Mouse (Mus musculus) c-Kit-negative CD71-positive TER-119-positive erythroid progenitor cells, embryonic 14.5 days (primary cell): ENCODE measurements around the gene Fam187b.
A peak's percentile ranks its signal among the peaks of the same experiment; 100 is the strongest.
"Not testable (repeated sequence)": the region's sequence is repeated elsewhere in the genome, so short reads cannot be mapped to it uniquely, and the experiment has no call there.

Source experiments
- DNase-seq: peaks from one replicate; pipeline ENCODE4 v3.0.0-alpha.2; 2013; ENCODE audit warnings: low read depth, low spot score

The Fam187b gene

DNA sequence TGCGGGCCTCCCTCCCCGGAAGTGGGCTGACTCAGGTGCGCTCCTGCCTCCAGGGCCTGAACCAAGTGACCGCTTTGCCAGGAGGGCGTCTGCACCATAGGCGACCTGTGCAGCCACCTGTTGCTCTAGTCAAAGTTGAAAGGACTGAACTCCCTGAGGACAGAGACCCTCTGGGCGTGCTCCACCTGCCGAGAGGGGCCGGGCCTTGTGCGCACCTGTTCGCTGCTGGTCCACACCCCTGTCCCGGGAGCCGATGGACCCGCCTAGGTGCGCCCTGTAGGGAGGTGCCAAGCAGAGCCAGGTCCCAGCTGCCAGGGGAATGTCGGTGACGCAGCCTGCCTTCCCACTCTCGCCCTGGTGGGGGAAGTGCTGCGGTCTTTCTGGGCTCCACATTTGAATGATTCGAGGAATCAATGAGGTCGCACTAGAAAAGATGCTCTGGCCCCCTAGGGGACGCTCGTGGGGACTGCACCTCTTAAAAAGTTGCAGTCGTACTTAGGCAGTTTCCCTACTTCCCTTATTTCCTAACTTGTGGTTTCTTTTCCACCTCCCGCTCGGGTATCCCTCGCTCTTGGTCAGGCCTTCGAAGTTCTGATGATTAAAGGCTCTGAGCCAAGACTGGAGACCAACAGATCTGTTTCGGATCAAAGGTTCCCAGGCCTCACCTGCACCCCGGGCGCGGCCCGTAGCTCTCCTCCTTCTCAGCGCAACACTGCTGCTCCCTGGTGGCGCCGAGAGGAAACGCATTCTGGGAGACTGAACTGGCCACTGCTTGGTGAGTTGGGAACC is at the start of gene Fam187b:
Gene Fam187b, plus strand, starts transcription at position 290 of the 789 bp plus-strand sequence.
- peak; percentile 62 for DNase-seq

- DNase-seq, result no peak
Observed at GRCm38 (mm10) chr7:30924071-30924470, 49.5 kb upstream of the Fam187b start.

DNA sequence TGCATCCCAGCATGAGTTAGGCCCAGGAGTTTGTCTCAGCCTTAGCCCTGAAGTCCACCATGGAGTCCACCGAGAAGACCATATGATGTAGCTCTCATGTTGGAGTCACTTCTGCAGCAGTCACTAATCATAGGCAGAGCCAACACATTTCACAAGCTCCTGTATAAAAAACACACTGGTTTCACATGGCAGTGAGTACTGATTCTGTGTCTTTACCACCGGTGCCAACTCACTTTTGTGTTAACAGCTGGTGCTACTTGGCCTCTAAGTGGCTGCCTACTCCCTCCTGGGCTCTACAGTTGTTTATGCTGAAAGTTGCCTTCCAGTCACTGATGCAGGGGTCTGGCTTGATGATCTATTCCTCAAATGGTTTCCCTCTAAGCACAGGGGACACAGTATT is 49.0 kb upstream of the Fam187b start, which contains the start of gene Hamp2:
Gene Hamp2, minus strand, starts transcription at position 101 of the 400 bp plus-strand sequence.
- DNase-seq, result not testable (repeated sequence)

GRCm38 (mm10) chr7:30935422-30936099 is 38.0 kb upstream of the Fam187b start:
- DNase-seq, result not testable (repeated sequence)

- not testable (repeated sequence) for DNase-seq
Observed at GRCm38 (mm10) chr7:30940070-30940469, 33.5 kb upstream of the Fam187b start.

DNA sequence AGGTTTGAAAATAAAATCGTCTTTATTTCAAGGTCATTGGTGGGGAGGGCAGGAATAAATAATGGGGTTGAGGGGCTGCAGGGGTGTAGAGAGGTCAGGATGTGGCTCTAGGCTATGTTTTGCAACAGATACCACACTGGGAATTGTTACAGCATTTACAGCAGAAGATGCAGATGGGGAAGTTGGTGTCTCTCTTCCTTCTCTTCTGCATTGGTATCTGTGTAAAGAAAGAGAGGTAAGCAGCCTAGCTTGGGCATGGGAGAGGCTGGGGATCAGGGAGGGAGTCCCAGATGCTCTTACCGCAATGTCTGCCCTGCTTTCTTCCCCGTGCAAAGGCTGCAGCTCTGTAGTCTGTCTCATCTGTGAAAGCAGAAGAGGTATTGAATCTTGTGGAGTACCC is 31.2 kb upstream of the Fam187b start:
- DNase-seq, result not testable (repeated sequence)

GRCm38 (mm10) chr7:30943909-30944635 is 29.5 kb upstream of the Fam187b start, which contains the start of gene Hamp:
Hamp (minus strand) TSS chr7:30944032.
- DNase-seq, result no peak

DNA sequence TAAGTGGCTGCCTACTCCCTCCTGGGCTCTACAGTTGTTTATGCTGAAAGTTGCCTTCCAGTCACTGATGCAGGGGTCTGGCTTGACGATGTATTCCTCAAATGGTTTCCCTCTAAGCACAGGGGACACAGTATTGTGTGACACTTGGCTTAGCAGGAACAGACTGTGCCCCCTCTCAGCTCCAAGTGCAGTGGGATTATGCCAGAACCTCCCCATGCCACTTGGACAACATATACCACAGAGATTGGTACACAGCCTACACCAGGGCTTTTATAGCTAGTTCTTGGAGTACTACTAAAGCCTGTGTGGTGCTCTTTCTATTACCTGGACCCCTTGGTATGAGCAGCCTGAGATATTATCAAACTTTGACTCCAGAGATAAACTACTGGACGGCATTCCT is 28.9 kb upstream of the Fam187b start:
- DNase-seq, result not testable (repeated sequence)

- not testable (repeated sequence) for DNase-seq
Observed at GRCm38 (mm10) chr7:30945466-30945865, 28.1 kb upstream of the Fam187b start.

DNA sequence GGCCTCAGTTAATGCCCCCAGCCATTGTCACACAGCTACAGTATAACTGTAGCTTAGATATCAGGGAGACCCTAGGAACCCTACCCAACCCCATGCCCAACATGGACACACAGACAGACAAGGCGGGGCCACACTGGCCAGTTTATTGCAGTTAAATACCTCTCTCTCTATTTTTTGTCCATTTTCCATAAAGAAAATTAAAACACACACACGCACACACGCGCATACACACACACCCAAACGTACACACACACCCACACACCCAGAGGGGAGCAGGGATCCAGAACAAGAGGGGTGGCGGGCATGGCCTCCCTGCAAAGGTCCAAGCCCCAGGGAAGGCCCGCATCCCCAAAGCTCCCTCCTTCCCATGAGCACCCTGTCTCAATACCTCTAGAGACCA is 27.7 kb upstream of the Fam187b start:
- DNase-seq, result no peak

DNA sequence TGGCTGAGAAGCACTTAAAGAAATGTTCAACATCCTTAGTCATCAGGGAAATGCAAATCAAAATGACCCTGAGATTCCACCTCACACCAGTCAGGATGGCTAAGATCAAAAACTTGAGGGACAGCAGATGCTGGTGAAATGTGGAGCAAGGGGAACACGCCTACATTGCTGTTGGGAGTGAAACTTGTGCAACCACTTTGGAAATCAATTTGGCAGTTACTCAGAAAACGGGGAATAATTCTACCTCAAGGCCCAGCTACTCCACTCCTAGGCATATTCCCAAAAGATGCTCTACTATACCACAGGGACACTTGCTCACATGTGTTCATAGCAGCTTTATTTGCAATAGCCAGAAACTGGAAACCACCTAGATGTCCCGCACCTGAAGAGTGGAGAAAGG is 23.7 kb upstream of the Fam187b start:
- DNase-seq, result not testable (repeated sequence)

- DNase-seq, result no peak
Observed at GRCm38 (mm10) chr7:30952441-30953265, 20.9 kb upstream of the Fam187b start.

DNA sequence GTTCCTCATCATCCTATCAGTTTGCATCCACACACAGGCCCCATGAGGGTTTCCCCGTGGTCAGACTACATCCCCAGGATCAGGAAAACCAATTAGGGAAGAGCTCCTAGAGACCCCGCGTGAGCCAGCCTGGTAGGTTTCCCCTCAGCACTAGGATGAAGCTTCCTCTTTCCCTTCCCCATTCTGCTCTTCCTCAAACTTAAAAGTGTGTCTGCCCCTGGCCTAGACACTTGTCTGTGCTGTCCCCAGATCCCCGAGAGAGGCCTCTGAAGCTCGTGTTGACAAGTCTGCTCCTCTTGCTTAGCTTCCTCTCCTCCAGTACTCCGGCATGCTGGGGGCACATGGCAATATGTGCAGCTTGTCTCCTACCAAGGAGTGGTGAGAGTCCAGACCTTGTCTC is 20.1 kb upstream of the Fam187b start:
- DNase-seq, result no peak

GRCm38 (mm10) chr7:30954036-30954435 is 19.6 kb upstream of the Fam187b start:
- no peak for DNase-seq

GRCm38 (mm10) chr7:30954971-30955520 is 18.5 kb upstream of the Fam187b start:
- DNase-seq, result no peak

DNA sequence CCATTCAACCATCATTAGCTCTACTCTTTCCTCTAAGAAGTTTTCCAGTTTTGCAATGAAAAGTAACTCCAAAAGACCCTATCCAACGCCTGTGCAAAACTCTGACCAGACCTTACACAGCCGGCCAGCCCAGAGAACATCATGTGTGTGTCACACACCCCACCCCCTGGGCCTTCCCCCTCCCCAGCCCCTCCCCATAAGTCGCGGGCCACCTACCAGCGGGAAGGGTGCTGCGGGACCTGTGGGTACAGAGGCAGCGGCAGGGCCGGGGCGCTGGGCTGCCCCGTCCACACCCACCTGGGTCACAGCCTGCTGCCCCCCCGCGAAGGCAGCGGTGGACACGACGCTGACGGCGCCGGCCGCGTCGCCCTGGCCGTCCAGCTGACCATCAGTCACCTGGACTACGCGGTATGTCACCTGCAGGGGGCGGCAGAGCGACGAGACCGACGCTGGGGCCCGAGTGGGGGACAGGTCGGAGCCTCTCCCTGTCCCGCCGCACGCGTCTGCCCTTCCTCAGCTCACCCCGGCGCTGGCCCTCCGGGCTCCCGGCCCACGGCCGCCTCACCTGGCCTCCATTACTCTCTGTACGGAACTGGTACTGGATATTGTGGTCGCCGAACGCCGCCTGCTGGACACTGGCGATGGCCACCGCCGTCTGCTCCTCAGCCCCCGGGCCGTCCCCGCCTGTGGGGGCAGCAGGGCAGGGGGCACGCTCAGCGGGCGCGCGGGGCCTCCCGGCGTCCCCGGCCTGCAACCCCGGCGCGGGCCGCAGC is 17.8 kb upstream of the Fam187b start:
- DNase-seq, result peak; percentile 80

DNA sequence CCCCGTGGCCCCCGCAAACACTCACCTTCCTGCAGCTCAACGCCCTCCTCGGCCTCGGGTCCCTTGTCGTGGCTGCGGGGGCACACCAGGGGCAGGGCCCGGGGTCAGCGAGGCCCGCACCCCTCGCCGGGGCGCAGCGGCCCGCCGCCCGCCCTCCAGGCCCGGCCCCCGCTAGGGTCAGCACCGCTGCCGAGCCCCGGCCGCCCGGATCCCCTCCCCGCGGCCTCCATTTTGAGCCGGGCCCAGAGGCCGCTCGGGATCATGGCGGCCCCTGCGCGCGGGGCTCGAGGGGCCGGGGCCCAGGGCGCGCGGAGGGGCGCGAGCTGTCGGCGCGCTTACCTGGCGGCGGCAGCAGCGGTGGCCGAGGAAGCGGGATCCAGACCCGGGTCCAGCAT is 17.2 kb upstream of the Fam187b start:
- no peak for DNase-seq

GRCm38 (mm10) chr7:30956756-30957366 is 16.7 kb upstream of the Fam187b start, which contains the start of gene Usf2:
Usf2 (minus strand) TSS chr7:30956803.
- peak; percentile 34 for DNase-seq

DNA sequence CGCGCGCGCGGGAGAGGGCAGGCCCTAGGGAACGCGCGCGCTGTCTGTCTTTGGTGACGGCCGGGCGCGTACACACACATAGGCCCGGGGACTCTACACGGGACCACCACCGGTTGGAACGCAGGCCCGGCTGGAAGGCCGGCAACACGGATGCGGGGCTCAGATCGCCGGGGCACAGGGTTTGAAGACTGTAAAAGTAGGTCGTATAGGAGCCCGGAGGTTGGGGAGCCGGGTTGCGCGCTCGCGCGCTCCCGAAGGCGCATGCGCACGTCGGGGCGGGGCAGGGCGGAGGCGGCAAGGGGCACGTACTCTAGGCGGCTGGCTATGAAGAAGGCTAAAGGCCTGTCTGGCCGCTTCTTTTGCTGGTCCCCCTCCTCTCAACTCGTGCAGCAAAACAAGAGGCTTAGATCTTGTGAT is 16.2 kb upstream of the Fam187b start:
- peak; percentile 85 for DNase-seq
